Mouse (Mus musculus) hematopoietic stem cell, adult 5-6 weeks (primary cell): Measurements from ENCODE around the gene Nrcam. TPM values are rescaled to one million over a fixed set of nuclear protein-coding genes. Genes with fewer than 3 reads are reported as not detected.

Source experiments
- ATAC-seq, 2 experiments: fragments of 125-278 bp in 1 of 2; replicated peaks in 1 of 2; 2 replicates each; pipeline ENCODE4 v1.8.0; 2016 to 2017; ENCODE audit warnings: inconsistent platforms in 2 of 2, mild to moderate bottlenecking in 2 of 2, moderate number of reproducible peaks in 2 of 2, low read depth in 1 of 2, moderate TSS enrichment in 1 of 2; ENCODE audit not compliant: low FRiP score in 2 of 2, poor library complexity in 2 of 2, severe bottlenecking in 2 of 2, insufficient read depth in 1 of 2, low TSS enrichment in 1 of 2
- total RNA-seq: library from RNA; stranded (forward); fragments of 172-1452, 232-1000 nt; gene quantifications from 2 replicates; pipeline ENCODE4 v1.2.3, GENCODE M21; 2017

The Nrcam gene
- total RNA-seq, 1 experiment from 2014 or later, result not detected

DNA sequence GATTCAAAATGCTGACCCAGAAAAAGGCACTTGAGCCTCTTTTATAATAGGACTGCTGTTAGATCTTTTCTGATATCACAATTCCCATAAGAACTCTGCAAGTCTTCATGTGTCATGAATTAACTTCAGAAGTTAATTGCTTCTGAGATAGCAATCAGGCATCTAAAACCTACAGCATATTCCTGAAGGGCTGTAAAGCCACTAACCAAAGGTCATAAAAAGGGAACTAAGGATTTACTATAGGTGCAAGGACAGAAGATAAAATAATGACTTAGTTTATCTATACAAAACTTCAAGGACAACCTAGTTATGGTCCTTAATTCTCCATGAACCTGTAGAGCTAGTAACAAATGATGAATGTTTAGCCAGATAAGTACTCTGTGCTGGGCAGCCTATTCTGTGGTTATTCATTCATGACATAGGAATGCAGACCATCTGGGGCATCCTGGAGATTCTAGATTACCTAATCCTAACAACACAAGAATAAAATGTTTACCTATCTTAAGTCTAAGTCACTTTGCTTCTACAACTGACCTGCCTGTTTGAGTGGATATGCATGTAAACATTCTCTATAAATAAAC lies 310.7 kb downstream of the Nrcam start:
- no peak for ATAC-seq

DNA sequence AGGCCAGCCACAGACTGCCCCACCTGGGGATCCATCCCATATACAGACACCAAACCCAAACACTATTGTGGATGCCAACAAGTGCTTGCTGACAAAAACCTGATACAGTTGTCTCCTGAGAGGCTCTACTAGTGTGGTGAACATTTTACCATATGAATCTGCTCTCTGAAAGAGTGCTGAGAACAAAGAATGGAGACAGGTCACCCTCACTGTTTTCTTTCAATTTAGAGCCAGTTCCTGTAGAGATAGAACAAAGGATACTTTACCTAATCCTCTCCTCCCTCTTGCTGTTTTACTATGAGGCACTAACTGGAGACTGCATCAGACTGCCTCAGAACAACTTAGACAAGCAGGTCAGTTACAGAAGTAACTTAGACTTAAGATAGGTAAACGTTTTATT lies 311.9 kb downstream of the Nrcam start:
- no peak for ATAC-seq

Other genes with a start within 250 kb of the Nrcam start
- gene Dnajb9, start 118.6 kb upstream of the Nrcam start, total RNA-seq, result 96.4 and 122 TPM in 2 replicates
- 63.5 and 66.1 TPM in 2 replicates for gene Pnpla8, start 107.5 kb upstream of the Nrcam start, total RNA-seq